Mouse (Mus musculus): ENCODE measurements around the gene Ctnnd1. TPM values are rescaled to one million over a fixed set of nuclear protein-coding genes. Genes with fewer than 3 reads are reported as not detected.
A peak's percentile ranks its signal among the peaks of the same experiment; 100 is the strongest.

The Ctnnd1 gene
- total RNA-seq (2014; fragmentation: Nextera tagmentation) = 67.8 and 83.0 TPM in 2 replicates
- 25.3 and 29.8 TPM in 2 replicates for total RNA-seq (2017)
- 9.6 and 13.8 TPM in 2 replicates for polyA plus RNA-seq (2012)

DNA sequence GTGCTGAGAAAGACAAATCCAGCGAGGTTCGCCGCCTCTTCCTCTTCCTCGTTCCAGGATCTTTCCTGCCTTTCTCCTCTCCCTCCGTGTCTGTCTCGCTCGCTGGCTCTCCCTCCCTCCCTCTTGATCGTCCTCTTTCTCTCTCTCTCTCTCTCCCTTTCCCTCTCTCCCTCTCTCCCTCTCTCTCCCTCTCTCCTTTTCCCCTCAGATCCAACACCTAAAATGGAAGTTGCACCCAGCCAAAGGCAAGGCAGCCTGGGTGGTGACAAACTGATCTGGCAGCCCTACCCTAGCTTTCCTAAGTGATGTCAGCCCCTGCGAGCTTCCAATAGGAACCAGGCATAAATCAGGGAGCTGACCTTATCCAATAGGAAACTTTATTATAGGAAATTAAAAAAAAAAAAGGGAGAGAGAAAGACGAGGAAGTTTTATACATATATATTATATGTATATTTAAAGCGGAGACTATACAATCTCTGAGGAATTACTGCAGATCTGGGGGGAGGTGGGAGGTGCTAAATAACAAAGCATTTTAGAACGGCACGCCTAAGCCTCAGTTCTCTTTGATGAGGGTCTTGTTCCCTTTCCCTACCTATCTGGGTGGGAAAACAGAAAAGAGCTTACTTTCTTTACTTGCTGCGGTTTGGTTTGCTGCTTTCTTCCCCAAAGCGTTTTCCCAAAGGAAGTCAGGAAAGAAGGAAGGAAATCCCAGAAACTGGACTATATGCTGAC is at the start of gene Ctnnd1:
Gene Ctnnd1 (minus strand): TSS at position 302 of the 732 bp plus-strand sequence.
- DNase-seq (ENCODE audit: low spot score) (peak; percentile 90), ATAC-seq (ENCODE audit: extremely low read depth, insufficient number of reproducible peaks, low FRiP score, poor library complexity, severe bottlenecking) (peak; percentile 98)
- Histone ChIP-seq H3K9me3 (replicated peaks) (no peaks in the 10 kb centered on the region), H3K27me3 (ENCODE audit: insufficient read depth, low read length) (no peaks in the 10 kb centered on the region), H3K36me3 (replicated peaks) (peaks cover 11% of the 10 kb centered on the region), H3K4me3 (ENCODE audit: low read depth, low read length) (peak within 1 kb of the TSS; percentile 73), H3K4me1 (ENCODE audit: insufficient read depth, low read depth, low read length) (peaks cover 20% of the 10 kb centered on the region)
- TF ChIP-seq CTCF (IDR thresholded peaks at IDR 0.05; ENCODE audit: low read depth, low read length) = no peak
- TF ChIP-seq GATA1 (IDR thresholded peaks at IDR 0.05; ENCODE audit: borderline replicate concordance, low read length) = no peak
- TF ChIP-seq TAL1 (conservative IDR thresholded peaks at IDR 0.05; ENCODE audit: low read depth, low read length) = no peak

DNA sequence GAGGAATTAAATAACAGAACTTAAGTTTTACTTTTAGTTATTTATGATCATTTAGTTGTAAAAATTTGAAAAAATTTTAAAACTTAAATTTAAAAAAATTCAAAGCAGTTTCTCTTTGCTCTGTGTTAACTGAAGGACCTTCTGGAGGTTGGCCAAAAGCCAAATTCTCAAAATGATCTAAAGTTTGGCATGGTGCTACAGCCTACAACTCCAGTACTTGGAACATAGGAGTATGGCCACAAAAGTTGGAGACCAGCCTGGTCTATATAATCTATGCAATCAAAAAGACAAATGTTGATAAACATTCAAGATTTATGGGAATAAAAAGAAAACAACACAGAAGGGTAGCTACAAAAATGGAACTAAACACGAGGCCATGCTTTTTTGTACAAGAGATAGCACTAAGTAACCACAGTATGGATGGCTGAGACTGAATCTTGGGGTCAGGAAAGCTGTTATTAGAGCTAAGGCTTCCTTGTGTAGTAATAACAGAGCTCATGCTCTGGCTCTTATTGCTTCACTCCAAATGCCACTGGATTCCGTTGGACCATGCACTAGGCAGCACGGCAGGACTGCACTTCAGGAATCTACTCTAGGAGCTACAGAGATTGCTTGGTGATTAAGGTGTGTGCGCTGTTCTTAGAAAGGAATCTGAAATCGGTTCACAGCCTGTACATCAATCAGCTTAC is 44.6 kb upstream of the Ctnnd1 start:
- Histone ChIP-seq H3K4me1 (ENCODE audit: insufficient read depth, low read depth, low read length) (no peaks in the 10 kb centered on the region), H3K27me3 (ENCODE audit: insufficient read depth, low read length) (no peaks in the 10 kb centered on the region), H3K4me3 (ENCODE audit: low read depth, low read length) (no peak overlapping the region), H3K36me3 (replicated peaks) (peaks cover 83% of the 10 kb centered on the region), H3K9me3 (replicated peaks) (no peaks in the 10 kb centered on the region)
- no peak for TF ChIP-seq TAL1 (conservative IDR thresholded peaks at IDR 0.05; ENCODE audit: low read depth, low read length)
- no peak for TF ChIP-seq POLR2AphosphoS5 (IDR thresholded peaks at IDR 0.05; ENCODE audit: insufficient replicate concordance, low read depth, low read length)
- TF ChIP-seq GATA1 (IDR thresholded peaks at IDR 0.05; ENCODE audit: borderline replicate concordance, low read length) = no peak
- no peak for TF ChIP-seq GATA2 (IDR thresholded peaks at IDR 0.05; ENCODE audit: borderline replicate concordance, low read depth, low read length)
- no peak for TF ChIP-seq CTCF (IDR thresholded peaks at IDR 0.05; ENCODE audit: low read depth, low read length)
- ATAC-seq (ENCODE audit: extremely low read depth, insufficient number of reproducible peaks, low FRiP score, poor library complexity, severe bottlenecking) (no peak), DNase-seq (ENCODE audit: low spot score) (no peak)

DNA sequence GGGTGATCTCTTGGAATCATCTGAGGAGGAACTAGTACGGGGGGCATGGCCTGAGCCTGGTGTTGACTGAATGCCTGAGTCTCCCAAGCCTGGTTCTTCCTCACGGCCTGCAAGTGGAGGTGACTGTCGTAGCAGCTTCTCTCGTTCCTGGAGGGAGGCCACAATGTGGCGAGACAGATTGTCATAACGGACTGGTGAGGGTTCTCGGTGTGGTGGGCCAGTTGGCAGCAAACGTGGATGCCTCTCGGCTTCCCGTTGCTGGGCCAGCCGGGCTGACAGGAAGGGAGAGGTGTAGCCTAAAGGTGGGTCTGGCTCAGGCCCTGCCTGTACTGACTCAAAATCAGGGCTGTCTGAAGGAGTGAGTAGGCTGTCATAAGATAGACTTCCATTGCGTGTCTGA is 39.5 kb upstream of the Ctnnd1 start:
- TF ChIP-seq TAL1 (conservative IDR thresholded peaks at IDR 0.05; ENCODE audit: low read depth, low read length) (no peak), POLR2AphosphoS5 (IDR thresholded peaks at IDR 0.05; ENCODE audit: insufficient replicate concordance, low read depth, low read length) (no peak), CTCF (IDR thresholded peaks at IDR 0.05; ENCODE audit: low read depth, low read length) (no peak), GATA2 (IDR thresholded peaks at IDR 0.05; ENCODE audit: borderline replicate concordance, low read depth, low read length) (no peak), GATA1 (IDR thresholded peaks at IDR 0.05; ENCODE audit: borderline replicate concordance, low read length) (no peak)
- no peak for ATAC-seq (ENCODE audit: extremely low read depth, insufficient number of reproducible peaks, low FRiP score, poor library complexity, severe bottlenecking)

DNA sequence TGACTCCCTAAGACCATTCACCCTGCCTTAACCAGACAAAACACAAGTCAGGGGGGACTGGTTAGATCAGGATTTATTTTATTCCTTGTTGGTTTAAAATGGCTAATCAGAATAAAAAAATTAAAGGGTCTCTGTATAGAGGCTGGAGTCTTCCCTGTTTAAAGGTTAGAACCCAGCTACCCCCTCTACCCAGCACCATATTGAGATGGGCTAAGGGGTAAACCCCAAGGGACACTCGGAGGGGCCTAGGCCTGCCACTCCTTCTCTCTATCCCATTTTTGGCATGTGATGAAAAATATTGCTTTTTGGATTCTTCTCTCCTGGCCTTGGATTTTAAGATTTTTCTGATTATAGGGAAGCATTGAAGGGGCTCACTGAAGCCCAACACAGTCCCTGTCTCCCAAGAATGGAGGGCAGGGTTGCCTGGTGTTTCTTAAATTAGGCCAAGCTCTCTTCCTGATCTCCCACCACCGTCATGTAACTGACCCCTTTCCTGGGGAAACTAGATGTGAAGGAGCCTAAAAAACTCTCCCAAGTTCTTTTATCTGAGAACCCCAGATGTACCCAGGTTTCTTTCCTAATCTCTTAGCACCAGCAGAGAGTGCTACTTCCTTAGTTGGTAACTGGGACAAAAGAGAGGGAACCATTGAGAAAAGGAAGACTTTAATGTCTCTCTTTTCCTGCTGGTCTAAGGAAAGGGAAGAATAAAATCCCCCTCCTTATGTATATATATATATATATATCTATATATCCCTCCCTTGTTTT is 37.7 kb upstream of the Ctnnd1 start:
- no peak for TF ChIP-seq TAL1 (conservative IDR thresholded peaks at IDR 0.05; ENCODE audit: low read depth, low read length)
- no peak for TF ChIP-seq POLR2AphosphoS5 (IDR thresholded peaks at IDR 0.05; ENCODE audit: insufficient replicate concordance, low read depth, low read length)
- TF ChIP-seq CTCF (IDR thresholded peaks at IDR 0.05; ENCODE audit: low read depth, low read length) = no peak
- TF ChIP-seq GATA2 (IDR thresholded peaks at IDR 0.05; ENCODE audit: borderline replicate concordance, low read depth, low read length) = no peak
- no peak for TF ChIP-seq GATA1 (IDR thresholded peaks at IDR 0.05; ENCODE audit: borderline replicate concordance, low read length)
- Histone ChIP-seq H3K36me3 (replicated peaks) (peaks cover 88% of the 10 kb centered on the region), H3K27me3 (ENCODE audit: insufficient read depth, low read length) (no peaks in the 10 kb centered on the region), H3K4me1 (ENCODE audit: insufficient read depth, low read depth, low read length) (peaks cover 6% of the 10 kb centered on the region), H3K9me3 (replicated peaks) (no peaks in the 10 kb centered on the region), H3K4me3 (ENCODE audit: low read depth, low read length) (no peak overlapping the region)
- DNase-seq (ENCODE audit: low spot score) (no peak), ATAC-seq (ENCODE audit: extremely low read depth, insufficient number of reproducible peaks, low FRiP score, poor library complexity, severe bottlenecking) (no peak)

More for the DNA sequence above, 39.5 kb upstream of the Ctnnd1 start:
- Histone ChIP-seq H3K4me1 (ENCODE audit: insufficient read depth, low read depth, low read length) (peaks cover 6% of the 10 kb centered on the region), H3K4me3 (ENCODE audit: low read depth, low read length) (0 out of 2 replicates have a peak overlapping the region, but pooled peaks have one; percentile 6), H3K36me3 (replicated peaks) (peaks cover 91% of the 10 kb centered on the region), H3K27me3 (ENCODE audit: insufficient read depth, low read length) (no peaks in the 10 kb centered on the region), H3K9me3 (replicated peaks) (no peaks in the 10 kb centered on the region)
- no peak for DNase-seq (ENCODE audit: low spot score)

DNA sequence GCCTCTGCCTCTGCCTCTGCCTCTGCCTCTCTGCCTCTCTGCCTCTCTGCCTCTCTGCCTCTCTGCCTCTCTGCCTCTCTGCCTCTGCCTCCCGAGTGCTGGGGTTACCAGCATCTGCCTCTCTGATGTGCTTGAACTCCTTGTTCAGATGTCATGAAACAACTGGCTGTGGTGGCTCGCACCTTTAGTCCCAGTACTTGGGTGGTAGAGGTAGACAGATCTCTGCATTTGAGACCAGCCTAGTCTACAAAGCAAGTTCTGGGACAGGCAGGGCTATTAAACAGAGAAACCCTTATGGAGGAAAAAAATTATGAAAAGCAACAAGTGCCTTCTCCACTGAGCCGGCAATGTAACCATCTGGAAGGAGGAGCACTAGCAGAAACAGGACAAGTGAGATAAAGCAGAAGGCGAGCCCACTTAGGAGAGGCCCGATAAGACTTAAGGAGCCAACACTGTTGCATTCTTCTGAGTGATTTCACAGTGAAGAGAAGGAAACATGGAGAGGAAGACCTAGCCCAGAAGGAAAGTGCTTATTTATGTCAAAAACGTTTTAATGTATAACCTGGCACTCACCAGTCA is 32.1 kb upstream of the Ctnnd1 start:
- TF ChIP-seq POLR2AphosphoS5 (IDR thresholded peaks at IDR 0.05; ENCODE audit: insufficient replicate concordance, low read depth, low read length) = no peak
- no peak for TF ChIP-seq CTCF (IDR thresholded peaks at IDR 0.05; ENCODE audit: low read depth, low read length)
- H3K9me3 ChIP-seq (replicated peaks) = no peaks in the 10 kb centered on the region
- no peaks in the 10 kb centered on the region for H3K27me3 ChIP-seq (ENCODE audit: insufficient read depth, low read length)
- H3K4me1 ChIP-seq (ENCODE audit: insufficient read depth, low read depth, low read length) = peaks cover 19% of the 10 kb centered on the region
- H3K36me3 ChIP-seq (replicated peaks) = peaks cover 59% of the 10 kb centered on the region
- no peak for ATAC-seq (ENCODE audit: extremely low read depth, insufficient number of reproducible peaks, low FRiP score, poor library complexity, severe bottlenecking)
- DNase-seq (ENCODE audit: low spot score) = no peak
- H3K4me3 ChIP-seq (ENCODE audit: low read depth, low read length) = no peak overlapping the region; the same call in 1 of the 2 replicates

DNA sequence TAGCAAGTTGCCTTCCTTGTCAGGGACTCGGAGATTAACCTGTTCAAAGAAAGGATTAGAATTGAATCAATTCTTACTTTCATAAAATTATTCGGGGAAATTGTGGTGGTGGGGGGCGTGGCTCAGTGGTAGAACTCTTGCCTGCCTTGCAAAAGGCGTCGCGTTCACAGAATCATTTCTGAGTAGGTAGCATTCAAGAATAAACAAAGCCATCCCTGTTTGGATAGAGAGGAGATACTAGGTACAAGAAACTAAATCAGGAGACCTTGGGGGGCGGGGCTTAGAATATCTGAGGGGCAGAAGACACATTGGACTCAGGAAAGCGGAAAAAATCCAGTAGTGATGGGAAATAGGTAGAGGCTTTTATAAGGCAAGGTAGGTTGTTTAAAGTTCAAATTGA is 28.5 kb upstream of the Ctnnd1 start, which contains the start of gene Tmx2:
Gene Tmx2 (minus strand): TSS at position 125 of the 400 bp plus-strand sequence.
- DNase-seq (ENCODE audit: low spot score) = no peak
- H3K4me3 ChIP-seq (ENCODE audit: low read depth, low read length) = peak within 1 kb of the TSS; percentile 98
- peaks cover 37% of the 10 kb centered on the region for H3K4me1 ChIP-seq (ENCODE audit: insufficient read depth, low read depth, low read length)
- peaks cover 49% of the 10 kb centered on the region for H3K36me3 ChIP-seq (replicated peaks)
- H3K9me3 ChIP-seq (replicated peaks) = no peaks in the 10 kb centered on the region
- TF ChIP-seq TAL1 (conservative IDR thresholded peaks at IDR 0.05; ENCODE audit: low read depth, low read length) = no peak
- H3K27me3 ChIP-seq (ENCODE audit: insufficient read depth, low read length) = no peaks in the 10 kb centered on the region
- no peak for ATAC-seq (ENCODE audit: extremely low read depth, insufficient number of reproducible peaks, low FRiP score, poor library complexity, severe bottlenecking)
